Mouse (Mus musculus) lung, adult 2 months (tissue): ENCODE data around the gene Adamts4. TPM values are rescaled to one million over a fixed set of nuclear protein-coding genes. Genes with fewer than 3 reads are reported as not detected.

ENCODE experiments used
- DNase-seq: peaks from one replicate; pipeline ENCODE4 v3.0.0; 2022
- H3K4me1 ChIP-seq: fragments of 200-500 bp; 2 replicates; pipeline ENCODE4 v1.6.1; 2011; ENCODE audit warnings: low read length; ENCODE audit not compliant: control insufficient read depth, insufficient read depth
- H3K4me3 ChIP-seq: fragments of 200-500 bp; replicated peaks from 2 replicates; pipeline ENCODE3; 2011; ENCODE audit warnings: low read depth, mild to moderate bottlenecking, control low read depth, low read length; ENCODE audit errors: extremely low read depth
- CTCF ChIP-seq: fragments of 200-500 bp; IDR thresholded peaks from 2 replicates; pipeline ENCODE4 v1.5.1; 2011; ENCODE audit warnings: mild to moderate bottlenecking, low read length, control low read depth; ENCODE audit not compliant: insufficient read depth
- POLR2A ChIP-seq: fragments of 200-500 bp; IDR thresholded peaks from 2 replicates; pipeline ENCODE4 v1.6.1; 2011; ENCODE audit warnings: low read depth, mild to moderate bottlenecking, control low read depth, low read length, borderline replicate concordance; ENCODE audit errors: extremely low read depth
- WGBS: fragments of 180-500 bp; shearing (Covaris S2); methylation state at CpG from one replicate; pipeline ENCODE4 v1.1.7; 2018; 5-methylcytosine and 5-hydroxymethylcytosine counted together
- polyA plus RNA-seq: library from polyadenylated mRNA; depleted of rRNA; stranded (reverse); fragments of >200 nt; gene quantifications from 2 replicates; pipeline ENCODE4 v1.2.3, GENCODE M21; 2012

Adamts4 gene
- polyA plus RNA-seq, 1 experiment: 1.3 TPM

DNA sequence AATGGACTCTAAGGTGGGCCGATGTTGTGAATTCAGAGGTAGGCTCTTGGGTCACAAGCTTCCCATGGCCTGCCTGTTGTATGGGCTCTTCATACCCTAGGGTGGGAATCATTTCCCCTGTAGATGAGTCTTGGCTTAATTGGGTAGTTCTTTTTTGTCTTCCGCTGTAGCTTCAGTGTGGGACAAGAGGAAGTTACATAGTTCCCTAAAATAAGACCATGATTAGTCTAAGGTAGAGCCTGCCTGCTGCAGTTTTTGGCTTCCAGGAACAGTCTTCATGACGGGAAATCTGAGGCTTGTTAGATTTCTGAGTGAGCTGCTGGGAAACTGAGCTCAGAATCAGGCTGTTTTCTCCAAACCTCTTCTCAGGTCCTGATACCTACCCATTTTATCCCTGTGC, 21.9 kb downstream of the Adamts4 start:
- no peak for DNase-seq
- TF ChIP-seq CTCF (no peak), POLR2A (no peak)
- Histone ChIP-seq H3K4me1 (peaks cover 12% of the 10 kb centered on the region; the same call in 1 of the 2 replicates), H3K4me3 (no peak overlapping the region)
- 77% methylated on average over 3 of the region's 3 CpGs for WGBS

DNA sequence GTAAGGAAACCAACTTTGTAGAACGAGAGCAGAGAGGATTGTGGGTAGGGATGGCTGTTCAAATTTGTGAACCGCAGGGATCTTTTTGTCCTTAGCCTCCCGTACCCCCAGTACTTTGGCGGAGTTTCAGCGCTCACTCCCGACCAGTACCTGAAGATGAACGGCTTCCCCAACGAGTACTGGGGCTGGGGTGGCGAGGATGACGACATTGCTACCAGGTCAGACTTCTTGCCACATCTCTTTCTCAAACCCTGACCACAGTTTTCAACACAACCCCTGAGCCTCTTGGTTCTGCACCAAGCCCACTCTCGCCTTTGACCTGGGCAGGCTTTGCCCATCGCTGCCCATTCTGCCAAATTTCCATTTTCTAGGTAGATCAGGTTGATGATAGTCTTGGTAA, 23.9 kb downstream of the Adamts4 start:
- TF ChIP-seq POLR2A (no peak), CTCF (no peak)
- no peak for DNase-seq
- Histone ChIP-seq H3K4me1 (peaks cover 12% of the 10 kb centered on the region; the same call in 1 of the 2 replicates), H3K4me3 (no peak overlapping the region)
- 80% methylated on average over 12 of the region's 12 CpGs for WGBS

DNA sequence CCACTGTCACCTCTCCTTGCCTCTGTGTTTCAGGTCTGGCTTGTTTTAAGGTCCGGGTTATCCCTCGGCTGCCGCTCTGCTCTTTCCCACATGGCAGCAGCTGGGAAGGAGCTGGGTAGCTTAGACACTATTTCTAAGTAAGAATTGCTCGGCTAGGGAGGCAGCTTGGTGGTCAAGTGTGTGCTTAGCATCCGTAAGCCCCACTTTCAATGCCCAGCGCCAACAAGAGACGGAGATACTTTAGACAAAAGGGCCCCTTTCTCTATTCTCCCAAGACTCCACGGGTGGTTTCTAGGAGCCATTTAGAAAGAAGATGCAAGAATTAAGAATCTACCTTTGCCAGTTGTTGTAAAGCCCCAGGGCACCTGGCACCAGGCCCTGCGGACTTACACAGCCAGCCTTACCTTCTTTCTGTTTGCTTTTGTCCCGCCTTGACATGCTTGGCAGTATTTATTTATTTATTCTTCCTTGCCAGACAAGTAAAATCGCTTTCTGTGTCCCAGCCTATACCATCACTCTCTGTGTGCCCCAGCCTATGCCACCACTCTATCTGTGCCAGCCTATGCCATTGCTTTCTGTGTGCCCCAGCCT, 25.0 kb downstream of the Adamts4 start:
- DNase-seq: no peak
- H3K4me1 ChIP-seq: peaks cover 13% of the 10 kb centered on the region
- no peak overlapping the region for H3K4me3 ChIP-seq
- WGBS: 72% methylated on average over 11 of the region's 11 CpGs
- TF ChIP-seq CTCF (no peak), POLR2A (no peak)

- no peak for TF ChIP-seq POLR2A
- no peak for TF ChIP-seq CTCF
- WGBS: 84% methylated on average over 14 of the region's 14 CpGs
- Histone ChIP-seq H3K4me1 (peaks cover 12% of the 10 kb centered on the region), H3K4me3 (no peak overlapping the region)
- no peak for DNase-seq
Measured at GRCm38 (mm10) chr1:171276110-171276748, 26.0 kb downstream of the Adamts4 start.

GRCm38 (mm10) chr1:171277736-171278135, 27.5 kb downstream of the Adamts4 start:
- Histone ChIP-seq H3K4me1 (peaks cover 9% of the 10 kb centered on the region), H3K4me3 (no peak overlapping the region)
- no peak for TF ChIP-seq POLR2A
- TF ChIP-seq CTCF: no peak
- no peak for DNase-seq
- 86% methylated on average over 10 of the region's 10 CpGs for WGBS

DNA sequence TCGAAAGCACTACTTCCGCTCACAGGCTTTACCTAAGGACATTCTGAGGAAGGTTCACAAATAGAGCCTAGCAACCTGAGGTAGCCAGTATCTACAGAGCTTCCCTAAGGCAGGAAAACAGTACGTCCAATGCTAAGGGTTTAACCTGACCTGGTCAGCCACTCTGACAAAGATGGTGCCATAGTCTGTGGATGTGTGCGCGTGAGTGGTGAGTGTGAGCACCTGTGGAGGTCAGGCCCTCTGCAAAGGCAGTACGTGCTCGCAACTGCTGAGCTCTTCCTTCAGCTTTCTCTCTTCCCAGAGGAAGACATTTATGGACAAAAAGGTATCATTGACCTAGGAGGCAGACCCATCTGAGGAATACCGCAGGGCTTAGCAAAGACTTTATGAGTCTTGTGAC, 28.2 kb downstream of the Adamts4 start:
- TF ChIP-seq POLR2A (no peak), CTCF (no peak)
- Histone ChIP-seq H3K4me1 (peaks cover 9% of the 10 kb centered on the region), H3K4me3 (no peak overlapping the region)
- DNase-seq: peak; percentile 1
- WGBS: 92% methylated on average over 8 of the region's 8 CpGs

- TF ChIP-seq POLR2A (no peak), CTCF (no peak)
- Histone ChIP-seq H3K4me1 (peaks cover 9% of the 10 kb centered on the region), H3K4me3 (no peak overlapping the region)
- peak; percentile 1 for DNase-seq
- 87% methylated on average over 14 of the region's 14 CpGs for WGBS
Measured at GRCm38 (mm10) chr1:171279012-171279705, 28.9 kb downstream of the Adamts4 start.

DNA sequence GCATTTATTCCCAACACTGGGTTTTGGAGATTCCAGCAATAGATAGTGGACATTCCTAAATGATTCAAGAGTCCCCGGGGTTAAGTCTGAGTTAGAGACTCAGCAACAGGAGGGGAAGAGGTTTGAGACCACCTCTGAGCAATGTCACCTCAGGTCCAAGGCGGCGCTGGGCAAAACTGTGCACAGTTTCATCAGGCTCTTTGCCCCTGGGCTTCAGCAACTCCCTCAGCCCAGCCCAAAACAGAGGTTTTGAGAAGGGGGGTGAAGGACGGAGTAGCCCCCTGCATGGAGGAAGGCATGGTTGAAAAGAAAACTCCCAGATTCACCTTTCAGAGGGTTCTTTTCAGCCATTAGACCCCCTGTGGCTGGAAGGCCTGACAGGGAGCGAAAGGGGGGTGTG, 29.5 kb downstream of the Adamts4 start:
- H3K4me1 ChIP-seq: peaks cover 9% of the 10 kb centered on the region
- DNase-seq: no peak
- 76% methylated on average over 5 of the region's 5 CpGs for WGBS
- H3K4me3 ChIP-seq: no peak overlapping the region
- no peak for TF ChIP-seq CTCF
- no peak for TF ChIP-seq POLR2A

GRCm38 (mm10) chr1:171280250-171280915, 30.2 kb downstream of the Adamts4 start:
- TF ChIP-seq POLR2A (no peak), CTCF (no peak)
- DNase-seq: no peak
- 2% methylated on average over 25 of the region's 25 CpGs for WGBS
- peak overlapping the region; percentile 91 for H3K4me3 ChIP-seq
- peaks cover 9% of the 10 kb centered on the region for H3K4me1 ChIP-seq
